Mouse (Mus musculus): ENCODE measurements around the gene Zmym1. TPM values are rescaled to one million over a fixed set of nuclear protein-coding genes. Genes with fewer than 3 reads are reported as not detected.

Gene Zmym1
- polyA plus RNA-seq, 1 experiment from 2014 or later, result 19.3 TPM

Other genes with a start within 250 kb of the Zmym1 start
- gene Zmym4, start 93.0 kb downstream of the Zmym1 start, polyA plus RNA-seq (2015; fragmentation: Nextera tagmentation; extraction: Ambion mirVana), result 16.4 and 18.0 TPM in 2 replicates
- gene Sfpq, start 39.8 kb downstream of the Zmym1 start, polyA plus RNA-seq (2015; fragmentation: Nextera tagmentation; extraction: Ambion mirVana), result 67.1 and 68.2 TPM in 2 replicates
- gene Zmym6, start 16.2 kb upstream of the Zmym1 start, polyA plus RNA-seq (2015; fragmentation: Nextera tagmentation; extraction: Ambion mirVana), result 14.4 and 18.2 TPM in 2 replicates
- 21.0 and 22.7 TPM in 2 replicates for gene Tmem35b, start 62.5 kb upstream of the Zmym1 start, polyA plus RNA-seq (2015; fragmentation: Nextera tagmentation; extraction: Ambion mirVana)
- gene Dlgap3, start 108.1 kb upstream of the Zmym1 start, polyA plus RNA-seq (2015; fragmentation: Nextera tagmentation; extraction: Ambion mirVana), result 0.38 and 0.41 TPM in 2 replicates
- gene Smim12, start 182.6 kb upstream of the Zmym1 start, polyA plus RNA-seq (2015; fragmentation: Nextera tagmentation; extraction: Ambion mirVana), result 58.1 and 64.5 TPM in 2 replicates